Mouse (Mus musculus) left cerebral cortex, postnatal 14 days (tissue): Measurements from ENCODE around the gene Ikbip. TPM values are rescaled to one million over a fixed set of nuclear protein-coding genes. Genes with fewer than 3 reads are reported as not detected.
A peak's percentile ranks its signal among the peaks of the same experiment; 100 is the strongest.

Experiments
- DNase-seq, 2 experiments: peaks; one replicate each; pipeline ENCODE4 v3.0.0; 2021 to 2022; ENCODE audit warnings: low spot score in 2 of 2, mixed read lengths in 1 of 2
- intact Hi-C: fragments of 180-260 bp; cut with DNase I; formaldehyde crosslinking; loops from one replicate; pipeline ENCODE4 v1.15.1; 2025
- long read RNA-seq, 2 experiments: library from polyadenylated mRNA; stranded (forward); transcript quantifications; one replicate each; pipeline ENCODE4 v2.0.0; 2021
- total RNA-seq, 2 experiments: library from RNA; stranded (reverse); gene quantifications; 2 replicates each; pipeline ENCODE4 v1.2.3; 2021

Gene Ikbip
- 10 to 100 TPM; 10.1 to 12.2 TPM for total RNA-seq
- long read RNA-seq, experiment 1, transcript Ikbip-201 (3 exons, 3,232 nt), result major isoform, 5 of 10 reads
- long read RNA-seq, experiment 1, partial matches to known transcripts, result 0 of 10 reads
- long read RNA-seq, experiment 1, other reads (novel, unspliced or antisense), result 1 of 10 reads
- long read RNA-seq, experiment 2, transcript Ikbip-202 (3 exons, 1,328 nt), result major isoform, 7 of 7 reads
- long read RNA-seq, experiment 2, partial matches to known transcripts, result 0 of 7 reads
- long read RNA-seq, experiment 2, other reads (novel, unspliced or antisense), result 0 of 7 reads

DNA sequence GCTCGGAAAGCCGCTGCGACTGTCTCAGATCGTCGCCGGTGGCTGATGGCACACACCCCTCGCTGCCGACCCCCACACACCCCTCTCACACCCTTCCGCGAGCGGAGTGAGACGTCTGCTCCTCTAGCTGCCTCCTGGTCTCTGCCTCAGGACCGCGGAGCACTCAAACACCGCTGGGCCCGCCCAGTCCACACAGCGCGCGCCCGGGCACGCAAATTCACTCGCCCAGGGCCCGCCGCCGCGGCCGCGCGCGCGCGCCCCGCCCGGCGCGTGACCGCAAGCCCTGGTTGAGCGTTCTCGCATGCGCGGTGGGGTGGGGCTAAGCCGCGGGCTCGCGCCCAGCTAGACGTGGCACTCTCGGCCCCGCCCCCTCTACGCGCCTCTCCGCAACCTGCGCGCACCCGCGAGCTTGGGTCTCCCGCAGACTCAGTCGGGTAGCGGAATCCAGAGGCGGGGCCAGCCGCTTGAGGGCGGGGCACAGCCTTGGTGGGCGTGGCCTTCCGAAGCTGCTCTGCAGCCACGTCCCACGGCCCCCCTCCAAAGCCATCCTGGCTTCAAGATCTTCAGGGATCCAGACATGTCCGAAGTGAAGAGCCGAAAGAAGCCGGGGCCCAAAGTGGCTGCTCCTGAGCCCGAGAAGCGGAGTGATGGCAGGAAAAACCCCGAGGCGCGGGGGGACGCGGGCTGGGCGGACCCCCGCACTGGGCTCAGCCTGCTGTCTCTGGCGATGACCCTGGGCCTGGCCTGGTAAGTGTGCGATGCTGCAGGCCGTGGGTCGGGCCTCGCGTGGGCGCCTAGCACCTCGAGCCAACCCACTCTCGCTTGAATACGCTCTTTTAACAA lies at the start of gene Ikbip, which contains the start of gene Apaf1:
Gene Ikbip (plus strand): TSS at position 391 of the 843 bp plus-strand sequence.
Gene Apaf1 (minus strand): TSS at position 221 of the 843 bp plus-strand sequence.
- DNase-seq, result peak; percentile 100
- intact Hi-C loops, result loop anchor here (2.0 kb wide), 1 partner anchor 40 kb away; no protein-coding TSS in a partner anchor

DNA sequence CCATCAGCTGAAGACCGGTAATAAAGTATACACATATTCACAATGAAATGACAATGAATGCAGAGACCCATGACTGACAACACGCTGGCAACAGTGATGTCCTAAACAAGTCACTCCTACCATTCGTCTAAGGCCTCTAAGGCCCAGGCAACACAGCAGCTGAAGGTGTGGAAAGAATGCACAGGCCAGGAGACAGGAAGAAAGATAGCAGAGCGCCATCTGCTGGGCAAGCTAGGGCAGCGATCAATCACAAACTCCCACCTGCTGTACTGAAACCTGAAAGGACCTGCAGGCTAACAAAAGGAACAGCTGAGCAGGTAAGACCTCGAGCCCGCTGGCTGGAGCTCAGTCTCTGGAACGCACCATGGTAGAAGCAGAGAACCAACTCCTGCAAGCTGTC lies 48.8 kb upstream of the Ikbip start:
- intact Hi-C loops, result loop anchor here (5.0 to 10.0 kb wide), 3 partner anchors 129 to 307 kb away; no protein-coding TSS in a partner anchor
- DNase-seq, result peak; percentile 68 to 79

DNA sequence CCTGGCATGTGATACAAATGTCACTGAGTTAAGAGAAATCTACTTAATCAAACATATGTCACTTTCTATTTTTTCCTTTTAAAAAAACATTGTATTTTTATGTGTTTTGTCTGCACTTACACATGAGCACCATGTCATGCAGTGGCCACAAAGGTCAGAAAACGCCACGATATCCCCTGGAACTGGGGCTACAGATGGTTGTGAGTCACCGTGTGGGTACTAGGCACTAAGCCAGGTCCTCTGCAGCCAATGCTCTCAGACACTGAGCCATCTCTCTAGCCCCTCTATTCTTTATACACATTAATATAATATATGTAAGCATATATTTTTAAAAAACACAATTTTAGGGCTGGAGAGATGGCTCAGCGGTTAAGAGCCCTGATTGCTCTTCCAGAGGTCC lies 33.0 kb upstream of the Ikbip start:
- no peak for DNase-seq
- intact Hi-C loops, result no loop called here

DNA sequence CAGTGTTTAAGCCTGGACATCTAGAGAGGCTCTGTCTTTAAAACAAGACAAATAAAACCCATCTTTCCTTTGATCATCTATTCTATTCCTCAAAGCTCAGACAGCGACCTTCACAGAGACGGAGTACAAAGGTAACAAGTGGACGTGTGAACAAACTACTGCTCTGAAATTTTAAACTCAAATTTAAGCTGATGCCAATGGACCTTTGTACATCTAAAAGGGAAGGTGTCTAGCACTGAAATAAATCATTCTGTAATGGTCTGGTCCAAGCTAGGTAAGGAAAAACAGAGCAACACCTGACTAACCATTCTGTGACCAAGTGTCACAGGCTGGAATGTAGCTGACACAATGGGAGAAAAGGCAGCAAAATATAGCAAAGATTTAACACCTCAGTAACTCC lies 31.6 kb upstream of the Ikbip start:
- DNase-seq, result no peak
- intact Hi-C loops, result no loop called here

DNA sequence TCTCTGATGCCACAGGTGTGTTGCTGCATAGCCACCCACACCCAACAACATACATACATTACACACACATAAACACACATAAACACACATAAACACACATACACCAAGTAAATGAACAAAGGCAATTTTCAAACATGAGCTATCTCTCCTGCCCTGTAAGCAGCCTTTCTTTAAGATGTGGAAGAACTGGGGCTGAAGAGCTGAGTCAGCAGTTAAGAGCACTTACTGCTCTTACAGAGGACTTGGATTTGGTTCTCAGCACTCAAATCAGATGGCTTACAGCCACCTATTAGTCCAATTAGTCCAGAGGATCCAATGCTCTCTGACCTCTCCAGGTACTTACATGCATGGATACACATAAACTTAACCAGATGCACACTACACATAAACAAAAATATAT lies 30.0 kb upstream of the Ikbip start:
- intact Hi-C loops, result no loop called here
- no peak for DNase-seq

DNA sequence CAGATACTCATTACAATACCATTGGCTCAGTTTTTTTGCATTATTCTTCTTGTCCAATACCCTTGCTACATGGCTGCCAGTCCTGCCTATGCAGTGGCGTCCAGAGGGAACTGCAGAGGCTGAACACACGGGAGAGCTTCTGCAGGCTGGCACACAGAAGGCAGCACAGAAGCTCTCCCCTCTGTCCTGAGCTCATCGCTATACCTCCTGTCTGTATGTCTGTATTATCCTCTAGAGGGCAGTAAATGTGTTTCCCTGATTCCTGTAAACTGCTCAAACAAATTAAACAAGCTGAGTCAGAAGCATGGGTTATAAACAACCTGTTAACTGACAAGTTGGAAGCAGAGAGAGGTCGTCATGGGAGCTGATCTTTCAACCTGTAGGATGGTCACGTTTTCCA lies 22.0 kb upstream of the Ikbip start:
- intact Hi-C loops, result loop anchor here (5.0 kb wide), 1 partner anchor 77 kb away; no protein-coding TSS in a partner anchor

DNA sequence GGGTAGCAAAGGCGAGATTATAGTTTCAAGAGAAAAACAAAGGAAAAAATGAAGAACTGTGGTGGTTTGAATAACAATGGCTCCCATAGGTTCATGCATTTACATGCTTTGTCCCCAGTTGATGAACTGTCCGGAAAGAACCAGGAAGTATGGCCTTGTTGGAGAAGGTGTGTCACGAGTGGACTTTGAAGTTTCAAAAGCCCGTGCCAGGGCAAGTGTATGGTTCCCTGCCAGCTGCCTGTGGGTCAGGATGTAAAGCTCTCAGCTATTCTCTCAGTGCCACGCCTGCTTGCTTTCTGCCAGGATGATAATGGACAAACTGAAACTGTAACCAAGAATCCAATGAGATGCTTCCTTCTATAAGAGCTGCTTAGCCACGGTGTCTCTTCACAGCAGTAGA lies 20.4 kb upstream of the Ikbip start:
- intact Hi-C loops, result loop anchor here (5.0 kb wide), 1 partner anchor 75 kb away; no protein-coding TSS in a partner anchor

More for the DNA sequence above, 22.0 kb upstream of the Ikbip start:
- DNase-seq, result no peak

DNA sequence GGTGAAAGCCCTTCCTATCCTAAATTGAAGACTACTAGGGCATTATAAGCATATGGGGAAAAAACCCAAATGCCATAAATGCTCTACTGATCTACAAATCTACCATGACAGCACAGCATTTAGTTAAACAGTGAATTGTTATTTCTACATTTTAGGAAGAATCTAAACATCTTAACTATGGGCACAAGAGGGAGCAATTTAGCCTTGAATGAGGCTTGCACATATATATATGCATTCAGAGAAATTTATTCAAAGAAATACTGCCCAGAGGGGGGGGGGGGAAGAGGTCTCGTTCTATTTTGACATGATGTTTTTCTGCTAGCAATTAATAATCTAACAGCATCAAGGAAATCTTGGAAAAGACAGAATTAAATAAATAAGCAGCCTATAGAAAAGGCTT lies 11.0 kb upstream of the Ikbip start:
- intact Hi-C loops, result loop anchor here (5.0 kb wide), 1 partner anchor 71 kb away; no protein-coding TSS in a partner anchor
- DNase-seq, result no peak

More for the DNA sequence above, 20.4 kb upstream of the Ikbip start:
- DNase-seq, result no peak

DNA sequence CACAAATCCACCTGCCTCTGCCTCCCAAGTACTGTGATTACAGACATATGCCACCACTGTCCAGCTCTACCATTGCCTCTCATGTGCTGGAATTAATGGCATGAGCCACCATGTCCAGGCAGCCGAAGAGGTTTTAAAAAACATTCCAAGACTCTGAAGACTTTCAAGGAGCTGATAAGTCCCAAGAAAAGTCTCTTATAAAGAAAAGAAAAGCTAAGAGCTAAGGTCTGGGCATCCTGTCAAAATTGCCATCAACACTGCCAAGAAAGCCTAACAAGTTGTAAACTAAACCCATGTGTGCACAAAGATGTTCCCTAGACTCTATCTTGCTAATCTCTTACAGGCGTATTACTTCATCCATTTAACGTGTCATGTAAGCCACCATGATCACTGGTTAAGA lies 9.4 kb upstream of the Ikbip start:
- intact Hi-C loops, result loop anchor here (5.0 kb wide), 1 partner anchor 69 kb away; no protein-coding TSS in a partner anchor
- no peak for DNase-seq

DNA sequence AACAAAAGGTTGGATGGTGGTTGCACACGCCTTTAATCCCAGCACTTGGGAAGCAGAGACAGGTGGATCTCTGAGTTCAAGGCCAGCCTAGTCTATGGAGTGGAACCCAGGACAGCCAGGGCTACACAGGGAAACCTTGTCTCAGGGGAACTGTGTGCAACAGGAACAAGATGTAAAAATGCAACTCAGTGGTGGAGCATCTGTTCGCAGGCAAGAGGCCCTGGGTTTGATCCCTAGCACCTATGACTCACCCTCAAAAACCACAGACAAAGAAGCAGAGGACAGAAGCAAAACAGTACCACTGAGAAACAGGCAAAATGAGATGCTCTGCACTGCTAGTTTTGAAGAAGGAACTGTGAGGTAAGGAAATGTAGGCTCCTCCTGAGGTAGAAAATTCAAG lies 6.1 kb upstream of the Ikbip start:
- intact Hi-C loops, result no loop called here
- no peak for DNase-seq

DNA sequence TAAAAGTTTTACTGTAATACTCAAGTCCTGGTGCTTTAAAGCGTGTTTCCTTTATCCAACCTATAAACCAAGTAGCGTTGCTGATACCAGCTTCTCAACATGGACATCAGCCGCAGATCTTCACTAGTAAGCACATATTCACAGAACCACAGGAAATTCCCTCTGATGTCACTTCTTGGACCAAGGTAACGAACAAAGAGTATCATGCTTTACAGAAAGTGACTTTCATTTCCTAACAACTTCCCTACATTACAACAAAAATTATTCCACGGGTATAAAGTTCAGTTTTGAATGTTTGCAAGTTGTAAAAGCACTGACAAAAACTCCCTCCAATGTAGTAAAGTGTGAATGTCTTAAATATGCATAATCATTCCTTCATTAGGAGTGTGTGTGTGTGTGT lies 2.2 kb upstream of the Ikbip start:
- DNase-seq, result no peak
- intact Hi-C loops, result no loop called here

DNA sequence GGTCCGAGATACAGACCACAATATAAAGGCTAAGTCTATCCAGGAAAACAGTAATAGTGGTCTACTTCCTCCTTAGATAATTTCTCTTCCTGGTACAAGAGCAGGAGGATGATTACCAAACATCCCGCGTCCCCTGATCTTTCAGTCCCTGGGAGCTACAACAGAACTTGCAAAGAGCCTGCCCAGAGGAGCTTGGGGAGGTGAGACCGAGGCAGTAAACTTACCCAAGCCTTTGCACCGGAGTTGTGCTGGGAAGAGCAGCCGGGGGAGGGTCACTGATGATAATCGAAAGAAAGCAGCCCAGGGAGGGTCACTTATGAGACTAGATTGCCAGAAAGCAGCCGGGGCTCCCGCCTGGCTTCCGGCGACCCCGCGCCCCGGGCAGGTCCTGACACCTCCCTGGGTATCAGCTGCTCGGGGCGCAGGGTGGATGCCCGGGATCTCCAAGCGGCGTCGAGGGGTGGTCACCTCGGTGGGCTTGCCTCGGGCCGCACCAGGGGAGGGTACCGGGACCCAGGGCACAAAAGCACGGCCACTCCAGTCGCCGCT lies 707 bp upstream of the Ikbip start:
- intact Hi-C loops, result loop anchor here (2.0 kb wide), 1 partner anchor 41 kb away; no protein-coding TSS in a partner anchor
- DNase-seq, result no peak

DNA sequence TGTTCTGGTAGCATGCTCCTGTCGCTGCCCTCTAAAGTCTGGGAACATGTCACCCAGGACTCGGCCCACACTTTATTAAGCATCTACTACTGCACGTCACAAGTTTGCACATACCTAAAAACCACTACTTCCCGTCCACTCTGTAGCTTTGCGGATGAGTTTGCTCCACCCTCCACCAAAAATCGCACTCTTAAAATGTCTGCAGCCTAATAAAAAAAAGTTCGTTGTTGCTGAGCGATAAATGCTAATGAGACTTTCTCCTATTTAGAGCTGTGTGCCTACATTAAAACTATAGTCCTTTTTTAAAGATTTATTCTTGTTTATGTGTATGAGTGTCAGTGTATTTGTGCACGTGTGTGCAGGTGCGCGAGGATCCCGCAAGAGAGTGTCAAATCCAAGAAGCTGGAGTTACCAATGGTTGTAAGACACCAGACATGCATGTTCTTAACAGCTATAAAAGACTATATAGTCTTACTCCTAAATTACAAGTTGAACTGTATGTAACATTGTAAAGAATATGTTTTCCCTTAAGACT lies 720 bp downstream of the Ikbip start:
- intact Hi-C loops, result loop anchor here (2.0 kb wide), 1 partner anchor 39 kb away; no protein-coding TSS in a partner anchor
- no peak for DNase-seq

DNA sequence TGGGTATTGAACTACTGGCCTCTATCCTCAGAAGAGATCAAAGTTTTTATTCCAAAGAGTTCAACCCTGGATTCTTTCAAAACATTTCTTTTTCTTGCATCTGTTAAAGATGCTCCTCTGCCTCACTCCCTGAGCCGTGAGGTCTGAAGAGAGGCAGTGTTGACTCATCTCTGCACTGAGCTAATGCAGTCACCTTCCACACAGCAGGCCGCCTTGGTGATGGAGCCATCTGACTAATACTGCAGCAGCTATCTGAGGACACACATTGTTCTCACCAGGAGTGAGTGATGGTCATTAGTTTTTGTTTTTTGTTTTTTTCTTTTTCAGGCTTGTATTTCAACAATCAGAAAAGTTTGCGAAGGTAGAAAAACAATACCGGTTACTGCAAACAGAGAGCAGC lies 10.1 kb downstream of the Ikbip start:
- intact Hi-C loops, result no loop called here
- DNase-seq, result no peak

DNA sequence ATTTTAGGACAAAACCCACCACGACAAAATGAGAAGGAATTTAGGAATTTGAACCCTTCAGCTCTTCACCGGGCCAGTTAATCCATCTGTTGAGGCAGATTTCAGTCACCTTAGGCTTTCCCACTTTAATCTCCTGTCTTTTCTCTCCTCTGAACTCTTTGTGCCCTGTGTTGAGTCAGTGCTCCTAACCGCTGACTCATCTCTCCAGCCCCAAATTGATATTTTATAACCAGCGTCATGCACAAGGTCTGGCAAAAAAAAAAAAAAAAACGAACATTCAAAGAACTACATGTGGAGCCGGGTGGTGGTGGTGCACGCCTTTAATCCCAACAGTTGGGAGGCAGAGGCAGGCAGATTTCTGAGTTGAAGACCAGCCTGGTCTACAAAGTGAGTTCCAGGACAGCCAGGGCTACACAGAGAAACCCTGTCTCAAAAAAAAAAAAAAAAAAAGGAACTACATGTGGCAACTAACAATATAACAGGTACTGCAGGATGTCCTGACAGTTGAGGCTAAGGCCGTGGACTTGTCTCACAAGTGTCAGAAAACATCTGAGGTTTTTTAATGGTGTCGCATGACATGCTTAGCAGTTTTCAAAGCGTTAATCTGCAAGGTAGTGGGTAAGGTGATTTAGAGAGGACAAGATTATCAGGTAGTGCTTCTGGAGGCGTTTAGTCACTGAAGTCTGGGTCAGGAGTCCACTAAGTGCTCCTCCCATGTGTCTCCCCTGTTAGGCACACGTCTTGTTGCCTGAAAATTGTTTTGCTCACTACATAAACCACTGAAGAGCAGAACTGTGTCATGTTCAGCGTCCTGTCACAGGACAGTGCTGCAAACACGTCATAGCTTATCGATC lies 11.7 kb downstream of the Ikbip start:
- intact Hi-C loops, result no loop called here
- no peak for DNase-seq

DNA sequence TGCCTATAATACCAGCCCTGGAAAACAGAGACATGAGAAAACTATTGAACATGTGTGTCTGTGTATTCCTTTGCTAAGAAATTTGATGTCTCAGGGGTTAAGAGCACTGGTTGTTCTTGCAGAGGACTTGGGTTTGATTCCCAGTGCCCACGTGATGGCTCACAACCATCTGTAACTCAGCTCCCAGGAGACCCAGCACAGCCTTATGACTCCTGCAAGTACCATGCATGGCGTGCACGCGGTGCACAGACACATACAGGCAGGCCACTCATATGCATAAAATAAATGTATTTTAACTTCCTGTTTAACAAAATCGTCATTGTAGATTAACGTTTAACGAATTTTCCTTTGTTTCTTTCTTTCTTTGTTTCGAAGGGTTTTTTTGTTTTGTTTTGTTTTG lies 15.3 kb downstream of the Ikbip start:
- intact Hi-C loops, result no loop called here

DNA sequence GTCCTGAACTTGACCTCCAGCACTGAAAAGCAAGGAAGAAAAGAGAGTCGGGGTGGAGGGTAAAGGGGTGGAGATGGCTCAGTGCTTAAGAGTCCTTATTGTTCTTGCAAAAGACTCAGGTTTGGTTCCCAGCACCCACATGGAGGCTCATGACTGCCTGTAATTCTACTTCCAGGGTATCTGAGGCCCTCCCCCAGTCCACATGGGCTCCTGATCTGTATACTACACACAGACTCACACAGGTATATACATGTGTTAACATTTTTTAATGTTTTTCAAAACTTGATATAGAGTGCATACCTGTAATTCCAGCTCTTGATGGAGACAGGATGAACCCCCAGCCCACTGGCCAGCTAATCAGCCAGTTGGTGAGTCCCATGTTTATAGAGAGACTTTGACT lies 17.4 kb downstream of the Ikbip start:
- intact Hi-C loops, result no loop called here
- no peak for DNase-seq

More for the DNA sequence above, 15.3 kb downstream of the Ikbip start:
- no peak for DNase-seq

DNA sequence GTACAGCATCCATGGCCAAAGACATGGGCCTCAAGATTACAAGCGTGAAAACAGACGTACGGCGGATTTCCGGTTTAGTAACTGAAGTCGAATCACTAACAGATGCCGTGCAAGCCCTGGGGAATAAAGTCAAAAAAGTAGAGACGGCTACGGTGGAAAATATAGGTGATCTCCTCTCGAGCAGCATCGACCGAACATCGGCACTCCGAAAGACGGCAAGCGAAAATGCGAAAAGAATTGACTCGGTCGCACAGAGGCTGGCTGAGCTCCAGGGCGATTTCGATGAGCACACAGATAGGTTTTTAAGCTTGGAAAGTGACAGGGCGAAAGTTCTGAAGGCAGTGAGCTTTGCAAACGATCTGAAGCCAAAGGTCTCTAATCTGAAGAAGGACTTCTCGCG lies 19.2 kb downstream of the Ikbip start:
- no peak for DNase-seq
- intact Hi-C loops, result no loop called here
